Mouse (Mus musculus) stomach, embryonic 15.5 days (tissue): ENCODE measurements at regions not wholly inside any gene's neighbourhood (a gene's known extent, or its start where the extent isn't known, plus 50 kb on each side); places are given as distances from the start of the nearest gene placed in this dataset.
"Not testable (repeated sequence)": the region's sequence is repeated elsewhere in the genome, so short reads cannot be mapped to it uniquely, and the experiment has no call there.

ENCODE experiments used
- ATAC-seq: fragments of 200-750 bp; cut with Nextera tagmentation; 2 replicates; pipeline ENCODE4 v1.8.0; 2017; ENCODE audit warnings: low read depth, moderate number of reproducible peaks, moderate TSS enrichment; ENCODE audit not compliant: insufficient read depth, low FRiP score
- H3K27ac ChIP-seq: fragments of 300-500 bp; sonication (generic); 2 replicates; pipeline ENCODE4 v1.5.1; 2015; ENCODE audit warnings: mild to moderate bottlenecking, inconsistent platforms
- H3K27me3 ChIP-seq: fragments of 300-500 bp; sonication (generic); replicated peaks from 2 replicates; pipeline ENCODE4 v1.6.1; 2015; ENCODE audit warnings: inconsistent platforms
- H3K36me3 ChIP-seq: fragments of 300-500 bp; sonication (generic); 2 replicates; pipeline ENCODE4 v1.6.1; 2015; ENCODE audit warnings: inconsistent platforms
- H3K4me1 ChIP-seq: fragments of 300-500 bp; sonication (generic); 2 replicates; pipeline ENCODE4 v1.6.1; 2015; ENCODE audit warnings: inconsistent platforms
- H3K4me2 ChIP-seq: fragments of 300-500 bp; sonication (generic); 2 replicates; pipeline ENCODE4 v1.6.1; 2015; ENCODE audit warnings: mild to moderate bottlenecking, inconsistent platforms
- H3K4me3 ChIP-seq: fragments of 300-500 bp; sonication (generic); replicated peaks from 2 replicates; pipeline ENCODE4 v1.5.1; 2015; ENCODE audit warnings: inconsistent platforms
- H3K9ac ChIP-seq: fragments of 300-500 bp; sonication (generic); 2 replicates; pipeline ENCODE4 v1.6.1; 2015; ENCODE audit warnings: inconsistent platforms
- H3K9me3 ChIP-seq: fragments of 300-500 bp; sonication (generic); 2 replicates; pipeline ENCODE4 v1.6.1; 2016; ENCODE audit warnings: inconsistent platforms
- WGBS: fragments of 180-500 bp; shearing (Covaris S2); methylation state at CpG from one replicate; pipeline ENCODE4 v1.1.7; 2015; 5-methylcytosine and 5-hydroxymethylcytosine counted together

GRCm38 (mm10) chr8:46355066-46355465 is 60.6 kb upstream of the Helt start:
- Histone ChIP-seq H3K9ac (no peak overlapping the region), H3K27ac (no peak overlapping the region), H3K36me3 (no peaks in the 10 kb centered on the region), H3K27me3 (no peaks in the 10 kb centered on the region), H3K4me1 (no peaks in the 10 kb centered on the region), H3K4me2 (no peak overlapping the region), H3K4me3 (no peak overlapping the region), H3K9me3 (no peaks in the 10 kb centered on the region)
- 87% methylated on average over 4 of the region's 4 CpGs for WGBS
- no peak for ATAC-seq

GRCm38 (mm10) chr8:46357961-46358360 is 63.5 kb upstream of the Helt start:
- not testable (repeated sequence) for ATAC-seq, H3K36me3 ChIP-seq, H3K9me3 ChIP-seq, H3K4me1 ChIP-seq, H3K27me3 ChIP-seq, H3K4me3 ChIP-seq, H3K9ac ChIP-seq, H3K4me2 ChIP-seq, H3K27ac ChIP-seq
- WGBS: 86% methylated on average over 9 of the region's 9 CpGs

GRCm38 (mm10) chr8:46362871-46363306 is 68.4 kb upstream of the Helt start:
- WGBS: 85% methylated on average over 2 of the region's 2 CpGs
- peak; percentile 50; the same call in 1 of the 2 replicates for ATAC-seq
- H3K4me3 ChIP-seq: no peak overlapping the region
- H3K9me3 ChIP-seq: no peaks in the 10 kb centered on the region
- no peaks in the 10 kb centered on the region for H3K4me1 ChIP-seq
- no peak overlapping the region for H3K4me2 ChIP-seq
- H3K27me3 ChIP-seq: no peaks in the 10 kb centered on the region
- H3K36me3 ChIP-seq: no peaks in the 10 kb centered on the region
- no peak overlapping the region for H3K9ac ChIP-seq
- H3K27ac ChIP-seq: no peak overlapping the region

GRCm38 (mm10) chr8:46365711-46366110 is 71.2 kb upstream of the Helt start:
- Histone ChIP-seq H3K36me3 (no peaks in the 10 kb centered on the region), H3K27me3 (no peaks in the 10 kb centered on the region), H3K4me1 (no peaks in the 10 kb centered on the region), H3K4me3 (no peak overlapping the region), H3K9me3 (no peaks in the 10 kb centered on the region), H3K4me2 (no peak overlapping the region), H3K9ac (no peak overlapping the region), H3K27ac (no peak overlapping the region)
- no peak for ATAC-seq
- WGBS: 76% methylated on average over 5 of the region's 5 CpGs

- H3K36me3 ChIP-seq: no peaks in the 10 kb centered on the region
- H3K27ac ChIP-seq: no peak overlapping the region
- no peak overlapping the region for H3K4me3 ChIP-seq
- no peak for ATAC-seq
- no peaks in the 10 kb centered on the region for H3K4me1 ChIP-seq
- 84% methylated on average over 3 of the region's 3 CpGs for WGBS
- H3K9me3 ChIP-seq: no peaks in the 10 kb centered on the region
- no peaks in the 10 kb centered on the region for H3K27me3 ChIP-seq
- no peak overlapping the region for H3K9ac ChIP-seq
- H3K4me2 ChIP-seq: no peak overlapping the region
Measured at GRCm38 (mm10) chr8:46367125-46367524, 72.7 kb upstream of the Helt start.

- WGBS: 53% methylated on average over 4 of the region's 4 CpGs
- ATAC-seq: no peak
- no peak overlapping the region for H3K4me3 ChIP-seq
- H3K9me3 ChIP-seq: no peaks in the 10 kb centered on the region
- no peaks in the 10 kb centered on the region for H3K4me1 ChIP-seq
- no peak overlapping the region for H3K9ac ChIP-seq
- no peaks in the 10 kb centered on the region for H3K27me3 ChIP-seq
- H3K27ac ChIP-seq: no peak overlapping the region
- no peak overlapping the region for H3K4me2 ChIP-seq
- H3K36me3 ChIP-seq: no peaks in the 10 kb centered on the region
Measured at GRCm38 (mm10) chr8:46374092-46374491, 79.6 kb upstream of the Helt start.

GRCm38 (mm10) chr8:46375986-46376385 is 81.5 kb upstream of the Helt start:
- no peaks in the 10 kb centered on the region for H3K9me3 ChIP-seq
- H3K36me3 ChIP-seq: no peaks in the 10 kb centered on the region
- H3K27me3 ChIP-seq: no peaks in the 10 kb centered on the region
- no peak overlapping the region for H3K4me2 ChIP-seq
- no peak for ATAC-seq
- no peaks in the 10 kb centered on the region for H3K4me1 ChIP-seq
- no peak overlapping the region for H3K4me3 ChIP-seq
- H3K9ac ChIP-seq: no peak overlapping the region
- H3K27ac ChIP-seq: no peak overlapping the region
- 68% methylated on average over 2 of the region's 2 CpGs for WGBS

GRCm38 (mm10) chr8:46384926-46385325 is 85.9 kb upstream of the Acsl1 start:
- H3K27me3 ChIP-seq: no peaks in the 10 kb centered on the region
- WGBS: 68% methylated on average over 7 of the region's 7 CpGs
- no peaks in the 10 kb centered on the region for H3K9me3 ChIP-seq
- H3K4me3 ChIP-seq: no peak overlapping the region
- no peak for ATAC-seq
- no peaks in the 10 kb centered on the region for H3K4me1 ChIP-seq
- no peak overlapping the region for H3K4me2 ChIP-seq
- H3K27ac ChIP-seq: no peak overlapping the region
- H3K9ac ChIP-seq: no peak overlapping the region
- H3K36me3 ChIP-seq: no peaks in the 10 kb centered on the region

- Histone ChIP-seq H3K9me3 (no peaks in the 10 kb centered on the region), H3K27me3 (no peaks in the 10 kb centered on the region), H3K27ac (no peak overlapping the region), H3K4me1 (no peaks in the 10 kb centered on the region), H3K9ac (no peak overlapping the region), H3K36me3 (no peaks in the 10 kb centered on the region), H3K4me3 (no peak overlapping the region), H3K4me2 (no peak overlapping the region)
- no peak for ATAC-seq
- WGBS: 87% methylated on average over 6 of the region's 6 CpGs
Measured at GRCm38 (mm10) chr8:46385806-46386205, 85.0 kb upstream of the Acsl1 start.

- Histone ChIP-seq H3K9ac (no peak overlapping the region), H3K9me3 (no peaks in the 10 kb centered on the region), H3K4me1 (no peaks in the 10 kb centered on the region), H3K36me3 (no peaks in the 10 kb centered on the region), H3K27ac (no peak overlapping the region), H3K4me3 (no peak overlapping the region), H3K4me2 (no peak overlapping the region), H3K27me3 (no peaks in the 10 kb centered on the region)
- no peak for ATAC-seq
- 80% methylated on average over 4 of the region's 4 CpGs for WGBS
Measured at GRCm38 (mm10) chr8:46386553-46386952, 84.3 kb upstream of the Acsl1 start.

- H3K4me3 ChIP-seq: no peak overlapping the region
- WGBS: 71% methylated on average over 5 of the region's 5 CpGs
- no peaks in the 10 kb centered on the region for H3K27me3 ChIP-seq
- H3K4me2 ChIP-seq: no peak overlapping the region
- no peak overlapping the region for H3K27ac ChIP-seq
- H3K36me3 ChIP-seq: no peaks in the 10 kb centered on the region
- no peaks in the 10 kb centered on the region for H3K4me1 ChIP-seq
- no peak for ATAC-seq
- no peaks in the 10 kb centered on the region for H3K9me3 ChIP-seq
- no peak overlapping the region for H3K9ac ChIP-seq
Measured at GRCm38 (mm10) chr8:46387037-46387436, 83.8 kb upstream of the Acsl1 start.

GRCm38 (mm10) chr8:46388421-46388820 is 82.4 kb upstream of the Acsl1 start:
- no peak overlapping the region for H3K9ac ChIP-seq
- no peaks in the 10 kb centered on the region for H3K9me3 ChIP-seq
- no peaks in the 10 kb centered on the region for H3K36me3 ChIP-seq
- H3K4me2 ChIP-seq: no peak overlapping the region
- no peak for ATAC-seq
- H3K27ac ChIP-seq: no peak overlapping the region
- no peak overlapping the region for H3K4me3 ChIP-seq
- WGBS: 67% methylated on average over 3 of the region's 3 CpGs
- no peaks in the 10 kb centered on the region for H3K4me1 ChIP-seq
- no peaks in the 10 kb centered on the region for H3K27me3 ChIP-seq

- Histone ChIP-seq H3K4me2 (no peak overlapping the region), H3K4me3 (no peak overlapping the region), H3K4me1 (no peaks in the 10 kb centered on the region), H3K9me3 (no peaks in the 10 kb centered on the region), H3K36me3 (no peaks in the 10 kb centered on the region), H3K9ac (no peak overlapping the region), H3K27me3 (no peaks in the 10 kb centered on the region), H3K27ac (no peak overlapping the region)
- WGBS: 80% methylated on average over 6 of the region's 6 CpGs
- ATAC-seq: no peak
Measured at GRCm38 (mm10) chr8:46390431-46390830, 80.4 kb upstream of the Acsl1 start.
